Comparison of ENCODE assay signal across 8 mouse cellular contexts in the genomic region with DNA sequence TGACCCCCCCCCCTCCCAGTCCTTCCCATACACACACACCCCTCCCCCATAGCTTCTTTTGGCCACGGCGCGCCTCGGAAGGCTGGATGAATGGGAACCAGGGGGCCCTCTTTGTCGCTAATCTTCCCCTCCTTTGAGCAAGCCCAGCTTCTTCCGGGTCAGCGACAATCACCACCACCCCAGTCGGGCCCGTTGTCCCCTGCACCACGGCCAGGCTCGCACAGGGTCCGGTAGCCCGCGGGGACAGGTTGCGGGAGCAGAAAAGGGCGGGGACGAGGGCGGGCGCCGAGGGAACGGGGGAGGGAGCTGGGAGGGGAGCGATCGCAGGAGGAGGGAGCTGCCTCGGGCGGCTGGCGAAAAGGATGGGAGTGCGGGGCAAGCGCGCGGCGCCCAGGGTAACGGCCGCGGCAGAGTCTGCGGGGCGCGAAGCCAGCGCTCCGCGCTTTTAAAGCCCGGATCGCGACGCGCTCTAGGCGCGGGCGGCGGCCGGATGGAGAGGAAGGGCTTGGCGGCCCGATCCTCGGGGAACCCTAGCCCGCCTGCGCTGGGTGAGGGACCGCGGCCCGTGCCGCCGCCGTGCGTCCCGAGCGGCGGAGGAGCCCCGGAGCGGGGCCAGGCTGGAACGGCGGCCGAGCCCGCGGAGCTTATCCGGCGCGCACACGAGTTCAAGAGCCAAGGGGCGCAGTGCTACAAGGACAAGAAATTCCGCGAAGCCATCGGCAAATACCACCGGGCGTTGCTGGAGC. TPM values are rescaled to one million over a fixed set of nuclear protein-coding genes. Genes with fewer than 3 reads are reported as not detected.
A peak's percentile ranks its signal among the peaks of the same experiment; 100 is the strongest.
DNase-seq lines count a peak whose midpoint lies in the region; ATAC-seq lines count a peak whose summit lies in the region.

Ttc9 (plus strand) TSS at position 335 of the 746 bp plus-strand sequence.

- H3K4me3 ChIP-seq in intestine, embryonic 15.5 days (replicated peaks), result peak within 1 kb of the TSS; percentile 58
- peak within 1 kb of the TSS; percentile 59 for H3K4me3 ChIP-seq in limb, embryonic 12.5 days (replicated peaks)
- H3K4me3 ChIP-seq in midbrain, embryonic 15.5 days, result peak within 1 kb of the TSS; percentile 81

- WGBS in intestine, embryonic 15.5 days, result under 1% methylated on average over 82 of the region's 82 CpGs
- under 1% methylated on average over 79 of the region's 82 CpGs for WGBS in limb, embryonic 12.5 days
- WGBS in midbrain, embryonic 15.5 days, result under 1% methylated on average over 81 of the region's 82 CpGs

- peak; percentile 78 for ATAC-seq in intestine, embryonic 15.5 days
- ATAC-seq in limb, embryonic 12.5 days (ENCODE audit: insufficient number of reproducible peaks, insufficient read depth, low FRiP score, low TSS enrichment, low read depth), result peak; percentile 42; the same call in 1 of the 2 replicates
- peak; percentile 85 for ATAC-seq in midbrain, embryonic 15.5 days (replicated peaks)

- peak within 1 kb of the TSS; percentile 99 for H3K4me2 ChIP-seq in intestine, embryonic 15.5 days (replicated peaks)
- peak within 1 kb of the TSS; percentile 97 for H3K4me2 ChIP-seq in limb, embryonic 12.5 days
- H3K4me2 ChIP-seq in midbrain, embryonic 15.5 days, result peak within 1 kb of the TSS; percentile 69

- peak; percentile 93 for DNase-seq in heart, adult 11 months
- DNase-seq in heart, postnatal 25 days (ENCODE audit: low spot score), result no peak
- peak; percentile 85 for DNase-seq in cerebellum, postnatal 10 days
- DNase-seq in frontal cortex, postnatal 10 days (ENCODE audit: low spot score in 2 of 2), result peak; percentile 32 to 56
- DNase-seq in urinary bladder, postnatal 36 days (ENCODE audit: low spot score in 2 of 2), result peak; percentile 20 to 32

- peaks cover 11% of the 10 kb centered on the region for H3K4me1 ChIP-seq in intestine, embryonic 15.5 days (replicated peaks)
- H3K4me1 ChIP-seq in limb, embryonic 12.5 days (replicated peaks), result peaks cover 15% of the 10 kb centered on the region
- H3K4me1 ChIP-seq in midbrain, embryonic 15.5 days, result peaks cover 27% of the 10 kb centered on the region

- peaks cover 41% of the 10 kb centered on the region for H3K27me3 ChIP-seq in intestine, embryonic 15.5 days (replicated peaks)
- H3K27me3 ChIP-seq in limb, embryonic 12.5 days, result peaks cover 80% of the 10 kb centered on the region
- peaks cover 4% of the 10 kb centered on the region; the same call in 1 of the 2 replicates for H3K27me3 ChIP-seq in midbrain, embryonic 15.5 days (replicated peaks)

- no peaks in the 10 kb centered on the region for H3K9me3 ChIP-seq in intestine, embryonic 15.5 days
- no peaks in the 10 kb centered on the region for H3K9me3 ChIP-seq in limb, embryonic 12.5 days
- no peaks in the 10 kb centered on the region for H3K9me3 ChIP-seq in midbrain, embryonic 15.5 days

- intact Hi-C loops in heart, postnatal 25 days (cut with DNase I), result no loop called here

- H3K36me3 ChIP-seq in intestine, embryonic 15.5 days, result no peaks in the 10 kb centered on the region
- no peaks in the 10 kb centered on the region for H3K36me3 ChIP-seq in limb, embryonic 12.5 days
- H3K36me3 ChIP-seq in midbrain, embryonic 15.5 days (replicated peaks), result no peaks in the 10 kb centered on the region

- H3K9ac ChIP-seq in intestine, embryonic 15.5 days, result peak within 1 kb of the TSS; percentile 45
- peak within 1 kb of the TSS; percentile 67 for H3K9ac ChIP-seq in limb, embryonic 12.5 days (replicated peaks)
- peak within 1 kb of the TSS; percentile 88 for H3K9ac ChIP-seq in midbrain, embryonic 15.5 days

- 0 out of 2 replicates have a peak within 1 kb of the TSS, but pooled peaks have one; percentile 27 for H3K27ac ChIP-seq in intestine, embryonic 15.5 days
- no peak within 1 kb of the TSS for H3K27ac ChIP-seq in limb, embryonic 12.5 days
- H3K27ac ChIP-seq in midbrain, embryonic 15.5 days, result peak within 1 kb of the TSS; percentile 95

RNA-seq across cellular contexts. Expression of gene Ttc9, which starts in this region (rescaled TPM):
- total RNA-seq in heart, postnatal 25 days (2021), result 1 to 10 TPM; 3.1 to 3.4 TPM
- 1.3 and 2.2 TPM in 2 replicates for polyA plus RNA-seq in intestine, embryonic 15.5 days (2015; fragmentation: Nextera tagmentation; extraction: Ambion mirVana)
- 0.84 and 0.91 TPM in 2 replicates for polyA plus RNA-seq in limb, embryonic 12.5 days (2016; fragmentation: Nextera tagmentation; extraction: Ambion mirVana)
- 15.2 and 15.4 TPM in 2 replicates for polyA plus RNA-seq in midbrain, embryonic 15.5 days (2015; fragmentation: Nextera tagmentation; extraction: Ambion mirVana)

Comparison
In these comparisons a context has a peak if more than half of its experiments do, and no peak if none do; other contexts are left out.
1. Peak in ATAC-seq, H3K4me3 ChIP-seq, H3K9ac ChIP-seq and H3K4me2 ChIP-seq in limb, embryonic 12.5 days; RNA of the gene not detected or under 1 TPM.